Mouse (Mus musculus) midbrain, embryonic 13.5 days (tissue): ENCODE results near the gene S1pr4. TPM values are rescaled to one million over a fixed set of nuclear protein-coding genes. Genes with fewer than 3 reads are reported as not detected.
A peak's percentile ranks its signal among the peaks of the same experiment; 100 is the strongest.

Experiments
- ATAC-seq: fragments of 200-750 bp; cut with Nextera tagmentation; 2 replicates; pipeline ENCODE4 v1.8.0; 2017; ENCODE audit warnings: mild to moderate bottlenecking, moderate TSS enrichment, moderate library complexity
- H3K27ac ChIP-seq: fragments of 300-500 bp; sonication (generic); 2 replicates; pipeline ENCODE4 v1.5.1; 2015; ENCODE audit warnings: inconsistent platforms, mild to moderate bottlenecking, moderate library complexity
- H3K27me3 ChIP-seq: fragments of 300-500 bp; sonication (generic); 2 replicates; pipeline ENCODE4 v1.6.1; 2015; ENCODE audit warnings: mild to moderate bottlenecking, inconsistent platforms
- H3K36me3 ChIP-seq: fragments of 300-500 bp; sonication (generic); 2 replicates; pipeline ENCODE4 v1.6.1; 2015; ENCODE audit warnings: mild to moderate bottlenecking, inconsistent platforms
- H3K4me1 ChIP-seq: fragments of 300-500 bp; sonication (generic); replicated peaks from 2 replicates; pipeline ENCODE4 v1.6.1; 2015; ENCODE audit warnings: inconsistent platforms
- H3K4me2 ChIP-seq: fragments of 300-500 bp; sonication (generic); replicated peaks from 2 replicates; pipeline ENCODE4 v1.6.1; 2015; ENCODE audit warnings: moderate library complexity, mild to moderate bottlenecking, inconsistent platforms
- H3K4me3 ChIP-seq: fragments of 300-500 bp; sonication (generic); replicated peaks from 2 replicates; pipeline ENCODE4 v1.5.1; 2015; ENCODE audit warnings: mild to moderate bottlenecking, inconsistent platforms
- H3K9ac ChIP-seq: fragments of 300-500 bp; sonication (generic); replicated peaks from 2 replicates; pipeline ENCODE4 v1.6.1; 2015; ENCODE audit warnings: mild to moderate bottlenecking, inconsistent platforms
- H3K9me3 ChIP-seq: fragments of 300-500 bp; sonication (generic); 2 replicates; pipeline ENCODE4 v1.6.1; 2016; ENCODE audit warnings: mild to moderate bottlenecking, inconsistent platforms
- WGBS: fragments of 180-500 bp; shearing (Covaris S2); methylation state at CpG from one replicate; pipeline ENCODE4 v1.1.7; 2015; 5-methylcytosine and 5-hydroxymethylcytosine counted together
- polyA plus RNA-seq: library from polyadenylated mRNA; unstranded; fragments of >200 nt; fragmentation: Nextera tagmentation; extraction: Ambion mirVana; gene quantifications from 2 replicates; pipeline ENCODE4 v1.2.1, GENCODE M21; 2015

S1pr4 gene
- polyA plus RNA-seq = 0.64 and 0.77 TPM in 2 replicates

GRCm38 (mm10) chr10:81500032-81500431 lies at the start of gene S1pr4:
TSS of gene S1pr4 (minus strand) at chr10:81500132.
- H3K4me1 ChIP-seq = peaks cover 16% of the 10 kb centered on the region
- 93% methylated on average over 3 of the region's 3 CpGs for WGBS
- no peak within 1 kb of the TSS for H3K4me3 ChIP-seq
- peaks cover 11% of the 10 kb centered on the region; the same call in 1 of the 2 replicates for H3K27me3 ChIP-seq
- ATAC-seq = no peak
- H3K4me2 ChIP-seq = no peak within 1 kb of the TSS
- 0 out of 2 replicates have a peak within 1 kb of the TSS, but pooled peaks have one; percentile 21 for H3K9ac ChIP-seq
- H3K36me3 ChIP-seq = no peaks in the 10 kb centered on the region
- no peaks in the 10 kb centered on the region for H3K9me3 ChIP-seq
- H3K27ac ChIP-seq = no peak within 1 kb of the TSS

- no peak for ATAC-seq
- Histone ChIP-seq H3K9me3 (no peaks in the 10 kb centered on the region), H3K36me3 (no peaks in the 10 kb centered on the region), H3K4me1 (peaks cover 9% of the 10 kb centered on the region), H3K9ac (no peak overlapping the region), H3K27me3 (no peaks in the 10 kb centered on the region), H3K27ac (no peak overlapping the region), H3K4me3 (no peak overlapping the region), H3K4me2 (no peak overlapping the region)
- 76% methylated on average over 5 of the region's 5 CpGs for WGBS
Observed at GRCm38 (mm10) chr10:81548944-81549343, 49.0 kb upstream of the S1pr4 start.

- no peak overlapping the region for H3K27ac ChIP-seq
- peaks cover 29% of the 10 kb centered on the region for H3K4me1 ChIP-seq
- no peak overlapping the region for H3K4me2 ChIP-seq
- H3K9ac ChIP-seq = no peak overlapping the region
- H3K27me3 ChIP-seq = no peaks in the 10 kb centered on the region
- 96% methylated on average over 13 of the region's 13 CpGs for WGBS
- H3K9me3 ChIP-seq = no peaks in the 10 kb centered on the region
- H3K4me3 ChIP-seq = no peak overlapping the region
- H3K36me3 ChIP-seq = no peaks in the 10 kb centered on the region
- ATAC-seq = no peak
Observed at GRCm38 (mm10) chr10:81546788-81547571, 47.0 kb upstream of the S1pr4 start.

GRCm38 (mm10) chr10:81546332-81546731 lies 46.4 kb upstream of the S1pr4 start:
- ATAC-seq = no peak

GRCm38 (mm10) chr10:81545161-81545747 lies 45.3 kb upstream of the S1pr4 start, which contains the start of gene Gna11:
TSS of gene Gna11 (minus strand) at chr10:81545190.
- Histone ChIP-seq H3K27ac (peak within 1 kb of the TSS; percentile 92), H3K4me3 (peak within 1 kb of the TSS; percentile 98), H3K27me3 (no peaks in the 10 kb centered on the region), H3K9me3 (no peaks in the 10 kb centered on the region), H3K4me2 (peak within 1 kb of the TSS; percentile 91), H3K9ac (peak within 1 kb of the TSS; percentile 98), H3K36me3 (no peaks in the 10 kb centered on the region), H3K4me1 (peaks cover 42% of the 10 kb centered on the region)
- peak; percentile 97 for ATAC-seq
- 1% methylated on average over 57 of the region's 59 CpGs for WGBS

More at GRCm38 (mm10) chr10:81546332-81546731, 46.4 kb upstream of the S1pr4 start:
- H3K4me2 ChIP-seq = no peak overlapping the region
- H3K27ac ChIP-seq = no peak overlapping the region
- no peak overlapping the region for H3K4me3 ChIP-seq
- H3K36me3 ChIP-seq = no peaks in the 10 kb centered on the region
- H3K9ac ChIP-seq = no peak overlapping the region
- 80% methylated on average over 5 of the region's 5 CpGs for WGBS
- H3K27me3 ChIP-seq = no peaks in the 10 kb centered on the region
- peaks cover 36% of the 10 kb centered on the region for H3K4me1 ChIP-seq
- H3K9me3 ChIP-seq = no peaks in the 10 kb centered on the region

- H3K27me3 ChIP-seq = no peaks in the 10 kb centered on the region
- H3K9me3 ChIP-seq = no peaks in the 10 kb centered on the region
- peak; percentile 15 for ATAC-seq
- peak overlapping the region; percentile 91 for H3K4me2 ChIP-seq
- H3K27ac ChIP-seq = peak overlapping the region; percentile 85
- peak overlapping the region; percentile 98 for H3K9ac ChIP-seq
- H3K4me1 ChIP-seq = peaks cover 42% of the 10 kb centered on the region
- H3K36me3 ChIP-seq = no peaks in the 10 kb centered on the region
- WGBS = under 1% methylated on average over 88 of the region's 93 CpGs
- peak overlapping the region; percentile 98 for H3K4me3 ChIP-seq
Observed at GRCm38 (mm10) chr10:81544296-81545160, 44.6 kb upstream of the S1pr4 start.

GRCm38 (mm10) chr10:81543633-81544032 lies 43.7 kb upstream of the S1pr4 start:
- H3K27ac ChIP-seq = no peak overlapping the region
- H3K4me1 ChIP-seq = peaks cover 42% of the 10 kb centered on the region
- H3K9me3 ChIP-seq = no peaks in the 10 kb centered on the region
- no peaks in the 10 kb centered on the region for H3K27me3 ChIP-seq
- peak overlapping the region; percentile 98 for H3K4me3 ChIP-seq
- H3K4me2 ChIP-seq = peak overlapping the region; percentile 91
- WGBS = 58% methylated on average over 1 of the region's 1 CpGs
- H3K9ac ChIP-seq = peak overlapping the region; percentile 98
- peaks cover 8% of the 10 kb centered on the region; the same call in 1 of the 2 replicates for H3K36me3 ChIP-seq
- ATAC-seq = no peak

GRCm38 (mm10) chr10:81542727-81543460 lies 43.0 kb upstream of the S1pr4 start:
- Histone ChIP-seq H3K4me3 (peak overlapping the region; percentile 98), H3K27ac (no peak overlapping the region), H3K36me3 (peaks cover 12% of the 10 kb centered on the region; the same call in 1 of the 2 replicates), H3K4me1 (peaks cover 42% of the 10 kb centered on the region), H3K9ac (peak overlapping the region; percentile 98), H3K27me3 (no peaks in the 10 kb centered on the region), H3K9me3 (no peaks in the 10 kb centered on the region), H3K4me2 (peak overlapping the region; percentile 91)
- no peak for ATAC-seq
- WGBS = 75% methylated on average over 7 of the region's 7 CpGs

- Histone ChIP-seq H3K9ac (peak overlapping the region; percentile 98; the same call in 1 of the 2 replicates), H3K4me2 (peak overlapping the region; percentile 91; the same call in 1 of the 2 replicates), H3K4me3 (no peak overlapping the region), H3K36me3 (peaks cover 16% of the 10 kb centered on the region; the same call in 1 of the 2 replicates), H3K27me3 (no peaks in the 10 kb centered on the region), H3K9me3 (no peaks in the 10 kb centered on the region), H3K4me1 (peaks cover 42% of the 10 kb centered on the region), H3K27ac (no peak overlapping the region)
- WGBS = 86% methylated on average over 10 of the region's 10 CpGs
- no peak for ATAC-seq
Observed at GRCm38 (mm10) chr10:81541803-81542202, 41.9 kb upstream of the S1pr4 start.

GRCm38 (mm10) chr10:81541363-81541762 lies 41.4 kb upstream of the S1pr4 start:
- no peak overlapping the region for H3K4me2 ChIP-seq
- H3K9me3 ChIP-seq = no peaks in the 10 kb centered on the region
- H3K9ac ChIP-seq = peak overlapping the region; percentile 41
- no peaks in the 10 kb centered on the region for H3K27me3 ChIP-seq
- H3K4me1 ChIP-seq = peaks cover 42% of the 10 kb centered on the region
- H3K36me3 ChIP-seq = peaks cover 18% of the 10 kb centered on the region; the same call in 1 of the 2 replicates
- H3K4me3 ChIP-seq = no peak overlapping the region
- 92% methylated on average over 5 of the region's 5 CpGs for WGBS
- ATAC-seq = no peak
- H3K27ac ChIP-seq = no peak overlapping the region
